Mouse (Mus musculus): ENCODE data around the gene Kif2c.
"Not testable (repeated sequence)": the region's sequence is repeated elsewhere in the genome, so short reads cannot be mapped to it uniquely, and the experiment has no call there.

The Kif2c gene

DNA sequence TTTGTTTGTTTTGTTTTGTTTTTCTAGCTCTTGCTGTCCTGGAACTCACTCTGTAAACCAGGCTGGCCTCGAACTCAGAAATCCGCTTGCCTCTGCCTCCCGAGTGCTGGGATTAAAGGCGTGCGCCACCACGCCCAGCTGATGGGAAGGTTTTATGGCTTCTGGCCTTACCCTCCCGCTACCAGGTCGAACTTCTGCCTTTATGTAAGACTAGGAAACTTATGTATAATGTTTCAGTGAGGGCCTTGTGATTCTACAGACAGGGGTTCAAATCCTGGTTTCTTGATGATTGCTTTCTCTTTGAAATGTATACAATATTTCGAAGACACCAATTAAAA lies 289 bp upstream of the Kif2c start:
- DNase-seq: not testable (repeated sequence)

DNA sequence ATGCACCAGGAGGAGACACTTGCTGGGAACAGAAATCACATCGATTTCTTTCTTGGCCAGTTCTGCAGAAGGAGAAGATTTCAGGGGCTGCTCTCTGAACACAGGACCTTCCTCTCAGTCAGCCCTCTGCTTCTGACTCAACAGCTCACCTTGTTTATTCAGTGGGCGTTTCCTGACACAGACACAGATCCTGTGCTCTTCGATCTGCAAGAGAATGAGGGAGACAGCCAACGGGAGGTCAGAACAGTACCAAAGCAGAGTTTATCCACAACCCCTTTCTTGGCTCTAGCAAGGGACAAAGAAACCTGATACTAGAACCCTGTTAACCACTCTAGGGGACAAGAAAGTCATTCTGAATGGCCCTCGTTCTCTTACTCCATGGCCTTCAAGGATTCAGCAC lies 12.5 kb downstream of the Kif2c start:
- DNase-seq: no peak

DNA sequence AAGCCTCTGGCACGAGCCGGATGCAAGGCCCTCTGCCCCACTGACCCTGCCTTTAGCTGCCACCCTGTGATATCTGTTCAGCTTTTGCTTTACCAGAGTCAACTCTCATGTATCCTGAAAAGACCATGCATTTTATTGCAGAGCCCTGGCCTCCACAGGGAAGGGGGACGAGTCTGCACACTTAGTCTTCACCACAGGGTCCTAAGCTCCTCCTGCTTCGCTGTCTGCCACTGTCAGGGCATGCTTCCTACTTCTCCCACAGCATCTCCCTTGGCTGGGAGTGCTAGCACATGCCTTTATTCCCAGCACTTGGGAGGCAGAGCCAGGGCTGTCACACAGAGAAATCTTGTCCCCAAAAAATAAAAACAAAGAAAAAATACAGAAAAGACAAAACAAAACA lies 21.3 kb downstream of the Kif2c start:
- DNase-seq: no peak

DNA sequence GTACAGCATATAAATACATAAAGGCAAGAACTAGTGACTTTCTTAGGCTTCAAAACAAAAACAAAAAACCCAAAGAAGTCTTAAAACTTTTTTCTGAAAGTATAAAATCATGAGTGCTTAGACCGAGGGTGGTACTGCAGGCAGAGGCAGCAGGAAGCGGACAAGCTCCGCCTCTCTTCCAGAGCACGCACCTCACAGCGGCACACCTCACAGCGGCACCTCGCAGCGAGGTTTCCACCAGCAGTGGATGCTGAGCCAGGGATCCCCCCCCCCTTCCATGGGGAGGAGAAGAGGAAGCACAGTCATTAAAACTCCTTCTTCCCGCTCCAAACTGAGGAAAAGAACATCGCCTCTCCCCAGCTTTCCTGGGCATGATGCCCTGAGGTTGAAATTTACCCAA lies 22.8 kb downstream of the Kif2c start:
- no peak for DNase-seq

DNA sequence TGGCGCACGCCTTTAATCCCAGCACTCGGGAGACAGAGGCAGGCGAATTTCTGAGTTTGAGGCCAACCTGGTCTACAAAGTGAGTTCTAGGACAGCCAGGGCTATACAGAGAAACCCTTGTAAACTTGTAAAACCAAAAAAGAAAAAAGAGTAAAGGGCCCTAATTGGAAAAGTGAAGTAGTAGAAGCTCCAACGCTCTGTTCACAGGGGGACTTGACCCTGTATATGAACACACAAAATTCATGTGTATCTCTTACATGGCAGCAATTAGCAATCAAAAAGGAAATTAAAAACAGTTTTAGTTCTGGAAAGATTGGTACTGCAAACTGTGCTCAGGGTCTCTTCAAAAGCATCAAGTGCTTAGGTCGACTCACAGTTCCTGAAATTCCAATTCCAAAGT lies 26.1 kb downstream of the Kif2c start:
- no peak for DNase-seq

DNA sequence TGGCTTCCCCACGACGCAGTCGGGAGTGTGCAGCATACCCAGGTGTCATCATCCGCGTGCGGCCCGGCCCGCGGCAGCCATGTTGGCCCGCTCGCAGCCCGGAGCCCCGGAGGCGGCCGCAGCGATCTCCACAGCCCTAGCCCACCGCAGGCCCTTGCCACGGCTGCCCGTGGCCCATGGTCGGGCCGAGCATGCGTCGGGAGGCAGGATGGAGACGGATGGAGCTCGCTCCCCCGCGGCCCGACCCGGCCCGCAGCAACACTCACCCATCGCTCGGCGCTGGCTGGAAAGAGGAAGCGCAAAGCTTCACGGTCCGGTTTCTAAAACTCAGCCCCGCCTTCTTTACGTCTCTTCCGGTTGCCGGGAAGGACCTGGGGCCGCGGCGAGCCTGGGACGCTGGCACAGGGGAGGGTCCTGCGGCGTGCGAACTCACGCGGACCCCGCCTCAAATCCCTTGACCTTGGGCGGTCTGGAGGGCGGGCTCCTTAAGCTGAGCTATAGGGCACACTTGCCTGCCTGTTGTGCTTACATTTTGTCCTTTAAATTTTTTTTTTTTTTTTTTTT lies 26.6 kb downstream of the Kif2c start, which contains the start of gene Rps8:
Rps8 (minus strand) TSS at position 452 of the 564 bp plus-strand sequence.
- DNase-seq: peak; percentile 93

DNA sequence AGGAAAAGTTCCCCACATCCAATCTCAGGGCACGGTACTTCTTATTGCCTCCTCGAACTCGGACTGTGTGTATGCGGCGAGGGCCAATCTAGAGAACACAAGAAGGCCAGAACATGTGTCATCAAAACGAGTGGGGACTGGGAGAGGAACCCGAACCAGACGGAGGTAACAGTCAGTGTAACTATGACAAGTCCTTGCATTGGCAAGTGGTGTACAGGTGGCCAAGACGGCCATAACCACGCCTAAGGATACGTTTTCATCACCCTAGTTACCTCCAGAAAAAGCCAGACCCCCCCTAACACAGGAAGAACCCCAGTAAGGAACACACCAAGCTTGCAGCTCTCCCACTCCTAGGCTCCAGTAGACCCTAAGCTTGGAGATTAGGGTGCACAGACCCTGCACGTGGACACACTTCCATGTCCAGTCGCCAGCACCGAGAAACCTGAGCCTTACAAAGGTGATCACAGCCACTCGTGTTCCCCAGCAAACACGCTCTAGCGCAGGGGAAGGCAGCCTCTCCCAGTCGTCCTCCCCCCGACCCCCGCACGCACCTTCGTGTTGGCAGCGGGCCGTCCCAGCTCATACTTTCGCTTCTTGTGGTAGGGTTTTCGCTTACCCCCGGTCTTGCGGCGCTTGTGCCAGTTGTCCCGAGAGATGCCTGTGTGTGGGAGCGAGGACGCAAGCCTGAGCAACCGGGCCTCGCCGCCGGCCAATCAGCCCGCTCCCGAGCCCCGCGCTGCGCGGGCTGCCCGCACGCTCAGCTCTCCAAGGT lies 27.2 kb downstream of the Kif2c start:
- DNase-seq: no peak

DNA sequence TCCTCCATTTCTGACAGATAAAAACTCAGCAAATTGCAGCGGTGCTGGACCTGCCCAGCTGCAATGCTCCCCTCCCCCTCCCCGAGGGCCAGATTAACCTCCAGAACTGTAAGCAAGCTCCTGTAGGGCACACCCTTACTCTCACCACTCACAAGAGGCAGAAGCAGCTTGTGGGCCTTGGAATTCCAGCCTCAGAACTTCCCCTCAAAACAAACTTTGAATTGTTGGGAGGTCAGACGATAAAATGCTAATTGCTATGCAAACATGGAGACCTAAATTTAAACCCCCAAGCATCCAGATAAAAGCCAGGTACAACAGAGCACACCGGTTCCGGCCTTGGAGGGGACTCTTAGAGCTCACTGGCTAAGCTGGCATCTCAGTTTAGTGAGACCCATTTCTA lies 29.7 kb downstream of the Kif2c start:
- no peak for DNase-seq

DNA sequence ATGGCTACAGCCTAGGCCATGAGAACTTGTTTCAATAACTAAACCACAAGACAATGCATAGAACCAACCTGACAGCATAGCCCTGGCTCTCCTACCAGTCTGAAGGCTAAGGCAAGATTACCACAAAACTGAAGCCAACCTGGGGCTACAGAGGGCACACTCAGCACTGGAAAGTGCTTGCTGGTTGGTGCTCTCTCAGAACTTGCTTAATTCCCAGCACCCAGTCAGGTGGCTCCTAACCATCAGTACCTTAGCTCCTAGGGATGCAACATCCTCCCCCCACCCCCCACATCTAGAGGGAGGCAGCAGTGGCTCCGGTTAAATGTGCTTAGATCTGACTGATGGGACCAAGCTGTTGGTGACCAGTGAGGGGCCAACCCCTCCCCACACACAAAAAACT lies 31.0 kb downstream of the Kif2c start:
- DNase-seq: no peak

DNA sequence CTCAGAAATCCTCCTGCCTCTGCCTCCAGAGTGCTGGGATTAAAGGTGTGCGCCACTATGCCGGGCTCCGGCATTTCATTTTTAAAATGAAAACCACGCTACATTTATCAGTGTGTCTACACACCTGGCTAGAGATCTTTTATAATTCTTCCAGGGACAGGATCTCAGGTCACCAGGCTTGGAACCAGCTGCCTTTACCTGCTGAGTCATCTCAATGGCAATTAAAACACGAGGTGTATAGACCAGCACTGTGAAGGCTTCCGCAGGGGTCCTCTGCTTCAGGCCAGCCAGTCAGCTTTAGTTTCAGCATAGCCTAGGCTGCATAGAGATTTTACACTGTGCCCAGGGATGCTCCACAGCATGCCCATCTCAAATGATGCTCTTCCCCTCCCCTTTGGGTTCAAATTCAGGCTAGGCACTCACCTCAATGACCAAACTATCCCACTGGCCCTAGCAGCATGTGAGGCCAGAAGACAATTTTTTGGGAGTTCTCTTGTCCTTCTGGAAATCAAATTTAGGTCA lies 32.2 kb downstream of the Kif2c start:
- no peak for DNase-seq

DNA sequence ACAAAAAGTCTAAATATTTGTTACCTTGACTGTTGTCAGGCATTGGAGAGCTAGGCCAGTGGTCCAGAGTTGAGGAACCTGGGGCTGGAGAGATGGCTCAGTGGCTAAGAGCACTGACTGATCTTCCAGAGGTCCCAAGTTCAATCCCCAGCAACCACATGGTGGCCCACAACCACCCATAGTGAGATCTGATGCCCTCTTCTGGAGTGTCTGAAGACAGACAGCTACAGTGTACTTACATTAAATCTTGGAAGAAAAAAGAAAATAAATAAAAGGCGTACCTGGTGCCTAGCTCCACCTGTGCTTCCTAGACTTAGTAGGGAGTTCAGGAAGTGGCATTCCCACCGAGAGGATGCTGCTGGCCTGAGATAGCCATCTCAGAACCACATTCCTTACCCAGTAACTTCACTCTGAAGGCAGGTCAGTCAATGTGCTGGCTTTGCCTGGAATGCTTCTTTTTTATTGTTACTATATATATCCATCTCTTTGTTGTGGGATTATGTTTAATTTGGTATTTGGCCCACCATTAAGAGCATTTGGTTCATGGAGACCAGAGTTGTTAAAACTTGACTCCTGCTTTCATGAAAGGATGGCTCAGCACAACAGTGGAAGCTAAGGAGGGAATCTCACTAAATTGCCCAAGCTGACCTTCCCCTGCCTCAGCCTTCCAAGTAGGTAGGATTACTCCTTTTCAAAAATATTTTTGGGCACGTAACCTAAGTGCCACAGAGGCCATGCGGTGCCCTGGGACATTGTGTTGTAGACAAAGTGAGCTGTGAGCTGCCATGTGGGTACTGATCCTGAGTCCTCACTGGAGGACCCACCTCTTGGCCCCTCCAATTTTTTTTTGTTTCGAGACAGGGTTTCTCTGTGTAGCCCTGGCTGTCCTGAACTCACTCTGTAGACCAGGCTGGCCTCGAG lies 32.9 kb downstream of the Kif2c start:
- DNase-seq: no peak

DNA sequence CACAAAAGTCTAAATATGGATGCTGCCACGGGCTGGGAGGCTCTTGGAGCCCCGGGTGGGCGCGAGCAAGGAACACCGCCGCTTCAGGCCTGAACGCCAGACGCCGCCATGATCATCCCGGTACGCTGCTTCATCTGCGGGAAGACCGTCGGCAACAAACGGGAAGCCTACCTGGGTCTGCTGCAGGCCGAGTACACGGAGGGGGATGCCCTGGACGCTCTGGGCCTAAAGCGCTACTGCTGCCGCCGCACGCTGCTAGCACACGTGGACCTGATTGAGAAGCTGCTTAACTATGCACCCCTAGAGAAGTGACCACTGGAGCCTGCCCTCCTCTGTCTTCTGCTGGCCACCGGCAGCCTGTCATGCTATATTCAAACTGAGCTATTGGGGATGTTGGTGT lies 33.6 kb downstream of the Kif2c start:
- DNase-seq: no peak

DNA sequence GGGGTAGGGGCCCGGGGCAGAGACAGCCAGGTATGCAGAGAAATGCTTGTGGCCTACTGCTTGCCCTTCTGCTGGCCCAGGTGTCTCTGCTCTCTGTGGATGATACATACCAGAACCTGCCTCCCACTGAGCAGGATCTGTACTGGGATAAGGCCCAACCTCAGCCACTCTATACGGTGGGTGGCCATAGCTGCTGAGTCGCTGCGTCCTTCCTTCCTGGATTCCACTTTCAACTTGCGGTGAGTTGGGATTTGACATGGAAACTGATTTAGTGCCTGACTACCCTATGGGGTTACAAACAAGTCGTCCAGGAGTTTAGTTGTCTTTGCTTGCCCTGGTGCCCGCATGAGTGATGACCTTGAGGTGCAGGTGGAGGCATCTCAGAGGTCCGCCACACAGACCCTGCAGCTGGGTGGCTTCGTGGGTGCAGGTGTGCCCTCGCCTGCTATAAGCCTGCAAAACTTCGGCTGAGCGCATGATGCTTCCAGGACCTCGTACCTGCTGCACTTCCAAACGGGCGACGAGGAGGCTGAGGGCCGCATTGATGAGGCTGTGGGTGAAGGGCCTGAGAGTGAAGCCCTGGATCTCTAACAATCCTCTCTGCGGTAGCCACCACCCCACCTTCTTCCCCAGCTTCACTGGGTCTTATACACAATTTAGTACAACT lies 34.3 kb downstream of the Kif2c start:
- DNase-seq: no peak

DNA sequence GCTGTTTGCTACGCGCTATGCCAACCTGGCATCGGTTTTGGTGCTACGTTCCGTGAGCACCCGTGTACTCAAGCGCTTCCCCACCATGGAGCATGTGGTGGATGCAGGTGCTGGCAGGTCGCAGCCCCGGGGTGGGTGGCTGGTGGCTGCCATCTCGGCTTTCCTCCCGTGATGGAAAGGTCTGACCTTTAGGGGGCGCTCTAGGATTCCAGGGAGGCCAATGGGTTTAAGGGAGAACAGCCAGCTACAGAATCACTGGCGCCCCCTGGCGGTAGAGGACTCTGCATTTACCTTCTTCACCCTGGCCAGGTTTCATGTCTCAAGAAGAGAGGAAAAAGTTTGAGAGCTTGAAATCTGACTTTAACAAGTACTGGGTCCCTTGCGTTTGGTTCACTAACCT lies 36.3 kb downstream of the Kif2c start:
- peak; percentile 96 for DNase-seq

DNA sequence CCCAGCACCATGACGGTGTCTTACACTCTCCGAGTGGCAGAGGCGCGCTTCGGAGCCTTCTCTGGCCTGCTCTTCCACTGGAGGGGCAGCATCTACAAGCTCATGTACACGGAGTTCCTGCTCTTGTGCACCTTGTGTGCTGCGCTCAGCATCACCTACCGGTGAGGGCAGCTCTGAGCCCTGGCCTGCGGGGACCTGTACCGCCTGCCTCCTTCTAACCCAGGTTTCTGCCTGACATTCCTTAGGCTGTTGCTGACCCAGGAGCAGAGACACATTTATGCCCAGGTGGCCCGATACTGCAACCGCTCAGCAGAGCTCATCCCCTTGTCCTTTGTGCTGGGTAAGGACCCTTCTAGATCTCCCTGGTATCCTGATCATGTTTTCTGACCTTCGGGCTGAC lies 37.2 kb downstream of the Kif2c start:
- no peak for DNase-seq

DNA sequence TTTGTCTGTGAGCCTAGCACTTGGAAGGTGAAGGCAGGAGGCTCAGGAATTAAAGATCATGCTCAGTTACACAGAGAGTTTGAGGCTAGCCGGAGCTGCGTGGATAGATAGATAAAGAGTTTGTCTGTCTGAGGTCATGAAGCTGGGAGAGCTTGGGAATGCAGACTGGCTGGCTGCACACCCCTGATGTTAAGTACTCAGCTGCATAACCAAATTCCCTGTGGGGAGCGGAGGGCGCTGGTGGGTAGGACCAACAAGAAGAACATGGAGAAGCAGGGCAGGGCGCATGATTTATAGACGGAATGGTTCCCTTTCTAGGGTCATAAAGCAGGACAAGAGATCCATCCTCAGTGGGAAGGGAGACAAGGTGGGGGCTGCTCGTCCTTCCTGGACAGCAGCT lies 39.4 kb downstream of the Kif2c start:
- no peak for DNase-seq

DNA sequence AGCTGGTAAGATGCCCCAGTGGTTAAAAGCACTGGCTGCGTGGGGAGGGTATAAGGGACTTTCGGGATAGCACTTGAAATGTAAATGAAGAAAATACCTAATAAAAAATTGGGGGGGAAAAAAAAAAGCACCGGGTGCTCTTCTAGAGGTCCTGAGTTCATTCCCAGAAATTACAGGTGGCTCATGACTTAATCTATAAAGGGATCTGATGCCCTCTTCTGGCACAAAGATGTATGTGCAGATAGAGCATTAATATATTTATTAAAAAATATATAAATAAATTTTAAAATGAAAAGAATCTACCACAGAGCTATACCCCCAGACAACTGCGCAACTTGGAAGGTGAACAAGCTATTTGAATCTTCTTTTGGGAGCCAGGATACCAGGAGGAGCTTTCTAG lies 41.8 kb downstream of the Kif2c start:
- DNase-seq: no peak

DNA sequence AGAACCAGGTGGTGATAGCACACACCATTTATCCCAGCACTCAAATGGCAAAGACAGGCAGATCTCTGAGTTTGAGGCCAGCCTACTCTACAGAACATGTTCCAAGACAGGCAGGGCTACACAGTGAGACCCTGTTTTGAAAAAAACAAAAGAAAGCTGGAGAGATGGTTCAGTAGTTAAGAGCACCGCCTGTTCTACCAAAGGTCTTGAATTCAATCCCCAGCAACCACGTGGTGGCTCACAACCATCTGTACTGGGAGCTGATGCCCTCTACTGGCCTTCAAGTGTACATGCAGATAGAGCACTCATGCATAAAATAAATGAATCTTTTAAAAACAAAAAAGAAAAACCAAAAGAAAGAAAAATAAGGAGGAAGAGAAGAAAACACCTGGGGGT lies 43.2 kb downstream of the Kif2c start:
- peak; percentile 83 for DNase-seq

DNA sequence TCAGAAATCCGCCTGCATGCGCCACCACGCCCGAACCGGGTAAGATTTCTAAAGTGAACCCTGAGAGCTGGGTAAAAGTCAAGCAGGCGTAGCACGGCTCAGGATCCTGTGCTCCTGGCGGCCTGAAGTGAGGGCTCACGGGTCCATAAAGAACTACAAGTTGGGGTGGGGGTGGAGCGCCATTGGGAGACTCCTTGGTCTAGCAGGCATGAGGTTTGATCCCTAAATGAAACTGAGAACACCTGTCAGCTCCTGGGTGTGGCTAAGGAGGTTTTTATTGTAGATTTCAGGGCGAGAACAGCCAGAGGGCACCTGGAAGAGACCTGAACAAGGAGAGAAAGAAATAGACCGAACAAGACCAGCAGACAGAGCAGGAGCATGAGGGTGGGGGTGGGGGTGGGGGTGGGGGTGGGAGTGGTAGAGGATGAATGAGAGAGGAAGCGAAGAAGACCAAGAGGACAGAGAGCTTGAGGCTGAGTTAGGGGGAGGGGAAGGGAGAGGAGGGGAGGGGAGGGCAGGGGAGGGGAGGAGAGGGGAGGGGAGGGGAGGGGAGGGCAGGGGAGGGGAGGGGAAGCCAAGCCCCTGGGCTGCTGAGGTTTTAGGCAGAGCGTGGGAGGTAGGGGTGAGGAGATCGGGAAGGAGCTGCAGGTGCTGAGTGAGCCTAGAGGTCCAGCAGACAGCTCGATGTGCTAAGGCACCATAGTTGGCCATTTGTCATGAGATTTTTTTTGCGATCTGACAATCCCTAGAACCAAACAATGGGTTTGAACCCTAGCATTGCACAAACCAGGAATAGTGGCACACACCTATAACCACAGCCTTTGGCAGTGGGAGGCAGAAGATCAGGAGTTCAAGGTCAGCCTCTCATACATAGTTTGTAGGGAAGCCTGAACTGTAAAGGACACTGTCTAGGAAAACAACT lies 43.9 kb downstream of the Kif2c start:
- DNase-seq: no peak

DNA sequence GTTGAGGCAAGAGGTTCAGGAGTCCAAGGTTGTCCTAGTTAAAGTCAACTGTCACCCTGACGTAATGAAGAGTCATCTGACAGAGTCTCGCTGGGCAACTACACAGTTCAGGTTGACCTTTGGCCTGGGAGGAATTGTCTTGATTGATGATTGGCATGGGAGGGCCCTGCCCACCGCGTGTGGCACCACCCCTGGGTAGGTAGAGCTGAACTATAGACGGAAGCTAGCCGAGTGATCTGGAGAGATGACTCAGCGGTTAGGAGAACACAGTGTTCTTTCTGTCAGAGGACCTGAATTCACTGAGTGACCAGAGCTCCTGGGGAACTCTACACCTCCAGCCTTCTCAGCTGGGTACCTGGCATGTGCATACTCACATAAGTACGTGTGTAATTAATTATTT lies 46.4 kb downstream of the Kif2c start:
- DNase-seq: peak; percentile 91

DNA sequence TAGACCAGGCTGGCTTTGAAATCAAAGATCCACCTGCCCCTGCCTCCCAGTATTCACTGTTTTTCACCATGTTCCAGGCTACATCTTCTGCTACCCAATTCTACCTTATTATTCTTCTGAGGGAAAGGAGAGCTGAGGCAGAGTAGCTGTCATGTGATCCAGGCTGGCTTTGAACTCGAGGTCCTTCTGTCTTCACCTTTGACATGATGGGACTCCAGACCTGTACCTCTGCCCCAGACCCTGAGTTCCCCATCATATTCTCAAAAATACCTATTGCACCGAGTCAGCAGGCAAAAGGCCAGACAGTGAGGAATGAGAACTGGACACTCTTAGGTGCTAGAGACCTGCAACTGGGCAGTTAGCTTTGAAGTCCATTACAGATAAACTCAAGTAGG lies 47.8 kb downstream of the Kif2c start:
- no peak for DNase-seq
